Mouse (Mus musculus) lung, embryonic 15.5 days (tissue): Measurements from ENCODE around the gene Olfr1274-ps. TPM values are rescaled to one million over a fixed set of nuclear protein-coding genes. Genes with fewer than 3 reads are reported as not detected.
"Not testable (repeated sequence)": the region's sequence is repeated elsewhere in the genome, so short reads cannot be mapped to it uniquely, and the experiment has no call there.

Experiments used
- ATAC-seq: fragments of 200-750 bp; cut with Nextera tagmentation; 2 replicates; pipeline ENCODE4 v1.8.0; 2017; ENCODE audit warnings: moderate number of reproducible peaks, borderline replicate concordance; ENCODE audit not compliant: low FRiP score, low TSS enrichment; ENCODE audit errors: extremely low read depth
- H3K27ac ChIP-seq: fragments of 300-500 bp; sonication (generic); 2 replicates; pipeline ENCODE4 v1.5.1; 2015; ENCODE audit warnings: moderate library complexity, mild to moderate bottlenecking, inconsistent platforms
- H3K27me3 ChIP-seq: fragments of 300-500 bp; sonication (generic); 2 replicates; pipeline ENCODE4 v1.6.1; 2015; ENCODE audit warnings: inconsistent platforms
- H3K36me3 ChIP-seq: fragments of 300-500 bp; sonication (generic); 2 replicates; pipeline ENCODE4 v1.6.1; 2015; ENCODE audit warnings: inconsistent platforms
- H3K4me1 ChIP-seq: fragments of 300-500 bp; sonication (generic); 2 replicates; pipeline ENCODE4 v1.6.1; 2015; ENCODE audit warnings: inconsistent platforms
- H3K4me2 ChIP-seq: fragments of 300-500 bp; sonication (generic); 2 replicates; pipeline ENCODE4 v1.6.1; 2015; ENCODE audit warnings: inconsistent platforms, mild to moderate bottlenecking, moderate library complexity
- H3K4me3 ChIP-seq: fragments of 300-500 bp; sonication (generic); 2 replicates; pipeline ENCODE4 v1.5.1; 2015; ENCODE audit warnings: mild to moderate bottlenecking, inconsistent platforms
- H3K9ac ChIP-seq: fragments of 300-500 bp; sonication (generic); 2 replicates; pipeline ENCODE4 v1.6.1; 2015; ENCODE audit warnings: inconsistent platforms
- H3K9me3 ChIP-seq: fragments of 300-500 bp; sonication (generic); 2 replicates; pipeline ENCODE4 v1.6.1; 2016; ENCODE audit warnings: inconsistent platforms
- WGBS: fragments of 180-500 bp; shearing (Covaris S2); methylation state at CpG from one replicate; pipeline ENCODE4 v1.1.7; 2015; 5-methylcytosine and 5-hydroxymethylcytosine counted together
- polyA plus RNA-seq: library from polyadenylated mRNA; unstranded; fragments of >200 nt; fragmentation: Nextera tagmentation; extraction: Ambion mirVana; gene quantifications from 2 replicates; pipeline ENCODE4 v1.2.1, GENCODE M21; 2015

The Olfr1274-ps gene
- polyA plus RNA-seq: not detected in 2 replicates

- H3K27me3 ChIP-seq, ATAC-seq, H3K36me3 ChIP-seq, H3K9me3 ChIP-seq, H3K4me3 ChIP-seq, H3K4me2 ChIP-seq, H3K9ac ChIP-seq, H3K4me1 ChIP-seq, H3K27ac ChIP-seq: not testable (repeated sequence)
- WGBS: 72% methylated on average over 5 of the region's 7 CpGs
Measured at GRCm38 (mm10) chr2:90398633-90399107, at the start of gene Olfr1274-ps. TSS of gene Olfr1274-ps (plus strand) at chr2:90398683.

GRCm38 (mm10) chr2:90351047-90351446 lies 47.4 kb upstream of the Olfr1274-ps start:
- not testable (repeated sequence) for H3K4me3 ChIP-seq, H3K27me3 ChIP-seq, H3K9ac ChIP-seq, H3K4me1 ChIP-seq, ATAC-seq, H3K27ac ChIP-seq, H3K4me2 ChIP-seq, H3K36me3 ChIP-seq, H3K9me3 ChIP-seq
- WGBS: no CpG with 5 or more reads among the region's 6 CpGs

DNA sequence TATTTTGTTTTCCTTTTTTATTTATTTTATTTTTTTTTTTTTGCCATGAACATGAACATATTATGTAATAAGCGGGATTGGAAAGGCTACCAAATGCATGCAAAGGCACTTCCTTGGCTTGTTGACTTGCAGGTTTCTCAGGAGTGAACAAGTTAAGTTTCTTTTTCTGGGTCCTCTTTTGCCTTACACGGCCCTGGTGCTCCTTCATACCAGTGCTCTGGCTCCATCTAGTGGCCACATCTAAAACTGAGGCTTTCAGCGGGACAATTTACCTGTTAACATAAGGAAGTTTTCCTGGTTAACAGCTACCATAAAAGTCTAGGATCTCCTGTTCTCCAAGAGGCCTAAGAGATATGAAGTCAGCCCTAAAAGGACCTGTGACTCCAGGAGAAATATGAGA lies 46.9 kb upstream of the Olfr1274-ps start:
- not testable (repeated sequence) for ATAC-seq, H3K4me1 ChIP-seq, H3K4me2 ChIP-seq, H3K27me3 ChIP-seq, H3K27ac ChIP-seq, H3K36me3 ChIP-seq, H3K9ac ChIP-seq, H3K9me3 ChIP-seq, H3K4me3 ChIP-seq
- no CpG with 5 or more reads among the region's 3 CpGs for WGBS

GRCm38 (mm10) chr2:90359229-90359628 lies 39.3 kb upstream of the Olfr1274-ps start:
- not testable (repeated sequence) for H3K4me3 ChIP-seq, H3K9ac ChIP-seq, ATAC-seq, H3K36me3 ChIP-seq, H3K9me3 ChIP-seq, H3K27ac ChIP-seq, H3K4me2 ChIP-seq, H3K27me3 ChIP-seq, H3K4me1 ChIP-seq
- WGBS: no CpG with 5 or more reads among the region's 5 CpGs

DNA sequence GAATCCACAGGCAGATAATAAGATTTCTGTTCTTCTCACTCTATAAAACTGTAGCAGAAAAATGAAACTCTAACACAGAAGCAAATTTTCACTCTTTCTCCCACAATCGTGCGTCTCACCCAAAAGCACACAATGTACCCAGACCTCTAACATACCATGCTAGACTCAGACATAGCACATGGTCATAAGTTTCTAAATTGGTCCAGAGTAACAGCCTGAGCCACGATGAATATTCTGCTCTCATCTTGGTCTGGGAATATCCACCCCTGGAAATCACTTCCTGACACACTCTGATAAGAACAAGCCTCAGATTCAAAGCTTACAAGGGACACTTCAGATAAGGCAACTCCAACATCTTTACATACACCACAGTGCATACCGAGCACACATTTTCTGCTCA lies 38.3 kb upstream of the Olfr1274-ps start:
- WGBS: no CpG with 5 or more reads among the region's 4 CpGs
- H3K9ac ChIP-seq, H3K4me1 ChIP-seq, H3K4me2 ChIP-seq, H3K9me3 ChIP-seq, H3K36me3 ChIP-seq, ATAC-seq, H3K4me3 ChIP-seq, H3K27me3 ChIP-seq, H3K27ac ChIP-seq: not testable (repeated sequence)

DNA sequence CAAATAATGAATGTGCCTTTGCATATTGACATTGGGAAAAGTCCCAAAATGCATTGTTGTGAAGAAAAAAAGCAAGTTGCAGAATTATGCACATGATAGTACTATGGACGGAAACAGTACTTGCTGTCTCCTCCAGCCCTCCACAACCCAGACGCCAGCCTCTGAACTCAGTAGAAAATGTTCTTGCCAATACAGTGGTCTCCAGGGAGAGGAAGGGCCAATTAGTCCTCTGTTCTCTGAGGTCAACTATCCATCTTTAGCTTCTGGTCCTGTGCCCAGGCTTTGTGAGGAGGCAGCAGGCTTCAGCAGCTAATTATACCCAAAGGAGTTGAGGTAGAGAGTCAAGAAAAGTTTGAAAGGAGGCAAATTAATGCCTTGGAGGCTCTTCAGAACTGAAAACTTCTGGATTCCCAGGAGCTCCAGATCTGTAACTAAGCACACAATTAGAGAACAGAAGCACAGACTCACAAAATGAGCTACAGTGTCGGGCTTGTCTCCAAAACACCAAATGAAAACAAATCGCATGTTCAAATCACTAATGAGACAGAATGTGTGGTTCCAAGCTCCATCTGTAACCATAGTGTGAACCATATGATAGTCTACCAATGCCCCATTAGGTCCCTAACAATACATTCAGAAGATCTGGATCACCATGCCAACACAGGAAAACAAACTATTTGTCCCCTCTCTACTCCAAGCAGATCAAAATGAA lies 15.8 kb downstream of the Olfr1274-ps start:
- not testable (repeated sequence) for H3K9ac ChIP-seq, ATAC-seq, H3K36me3 ChIP-seq, H3K4me2 ChIP-seq, H3K4me1 ChIP-seq, H3K4me3 ChIP-seq, H3K9me3 ChIP-seq, H3K27ac ChIP-seq, H3K27me3 ChIP-seq
- 68% methylated on average over 4 of the region's 4 CpGs for WGBS

- not testable (repeated sequence) for H3K36me3 ChIP-seq, ATAC-seq, H3K9me3 ChIP-seq, H3K9ac ChIP-seq, H3K27ac ChIP-seq, H3K27me3 ChIP-seq, H3K4me1 ChIP-seq, H3K4me2 ChIP-seq, H3K4me3 ChIP-seq
- 79% methylated on average over 6 of the region's 6 CpGs for WGBS
Measured at GRCm38 (mm10) chr2:90422282-90422681, 23.8 kb downstream of the Olfr1274-ps start.

GRCm38 (mm10) chr2:90424937-90425336 lies 26.5 kb downstream of the Olfr1274-ps start:
- H3K27ac ChIP-seq, H3K4me3 ChIP-seq, H3K9ac ChIP-seq, H3K9me3 ChIP-seq, ATAC-seq, H3K4me2 ChIP-seq, H3K36me3 ChIP-seq, H3K4me1 ChIP-seq, H3K27me3 ChIP-seq: not testable (repeated sequence)
- no CpG with 5 or more reads among the region's 4 CpGs for WGBS

- H3K4me1 ChIP-seq, ATAC-seq: not testable (repeated sequence)
- WGBS: 71% methylated on average over 1 of the region's 11 CpGs
Measured at GRCm38 (mm10) chr2:90428988-90429717, 30.7 kb downstream of the Olfr1274-ps start.

DNA sequence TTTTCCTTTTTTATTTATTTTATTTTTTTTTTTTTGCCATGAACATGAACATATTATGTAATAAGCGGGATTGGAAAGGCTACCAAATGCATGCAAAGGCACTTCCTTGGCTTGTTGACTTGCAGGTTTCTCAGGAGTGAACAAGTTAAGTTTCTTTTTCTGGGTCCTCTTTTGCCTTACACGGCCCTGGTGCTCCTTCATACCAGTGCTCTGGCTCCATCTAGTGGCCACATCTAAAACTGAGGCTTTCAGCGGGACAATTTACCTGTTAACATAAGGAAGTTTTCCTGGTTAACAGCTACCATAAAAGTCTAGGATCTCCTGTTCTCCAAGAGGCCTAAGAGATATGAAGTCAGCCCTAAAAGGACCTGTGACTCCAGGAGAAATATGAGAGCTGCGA lies 31.3 kb downstream of the Olfr1274-ps start:
- H3K9me3 ChIP-seq, H3K27me3 ChIP-seq, H3K36me3 ChIP-seq, ATAC-seq, H3K27ac ChIP-seq, H3K4me1 ChIP-seq, H3K4me2 ChIP-seq, H3K9ac ChIP-seq, H3K4me3 ChIP-seq: not testable (repeated sequence)
- WGBS: no CpG with 5 or more reads among the region's 4 CpGs

More at GRCm38 (mm10) chr2:90428988-90429717, 30.7 kb downstream of the Olfr1274-ps start:
- H3K9me3 ChIP-seq, H3K27me3 ChIP-seq, H3K4me3 ChIP-seq, H3K9ac ChIP-seq, H3K27ac ChIP-seq, H3K36me3 ChIP-seq, H3K4me2 ChIP-seq: not testable (repeated sequence)

- not testable (repeated sequence) for H3K27ac ChIP-seq, H3K4me3 ChIP-seq, H3K4me2 ChIP-seq, H3K27me3 ChIP-seq, H3K9ac ChIP-seq, ATAC-seq, H3K9me3 ChIP-seq, H3K4me1 ChIP-seq, H3K36me3 ChIP-seq
- WGBS: 85% methylated on average over 1 of the region's 5 CpGs
Measured at GRCm38 (mm10) chr2:90437453-90437852, 39.0 kb downstream of the Olfr1274-ps start.

GRCm38 (mm10) chr2:90440169-90440568 lies 41.7 kb downstream of the Olfr1274-ps start:
- not testable (repeated sequence) for ATAC-seq, H3K9me3 ChIP-seq

More at GRCm38 (mm10) chr2:90440169-90440568, 41.7 kb downstream of the Olfr1274-ps start:
- not testable (repeated sequence) for H3K9ac ChIP-seq, H3K4me3 ChIP-seq, H3K27ac ChIP-seq, H3K36me3 ChIP-seq, H3K4me1 ChIP-seq, H3K4me2 ChIP-seq, H3K27me3 ChIP-seq
